ENCODE assay signal across 8 mouse cellular contexts in genomic region chr14:8044330-8044729, GRCm38 (mm10). TPM values are rescaled to one million over a fixed set of nuclear protein-coding genes. Genes with fewer than 3 reads are reported as not detected.
DNase-seq lines count a peak whose midpoint lies in the region; ATAC-seq and TF ChIP-seq lines count a peak whose summit lies in the region.

No protein-coding gene starts in this region.

- no peak overlapping the region for H3K27ac ChIP-seq in forebrain, postnatal 0 days (ENCODE audit: low read depth, low read length)
- no peak overlapping the region for H3K27ac ChIP-seq in forebrain, embryonic 16.5 days (ENCODE audit: low read length)
- H3K27ac ChIP-seq in lung, embryonic 14.5 days (ENCODE audit: low read depth) = no peak overlapping the region
- H3K27ac ChIP-seq in forebrain, embryonic 15.5 days (replicated peaks) = no peak overlapping the region

- H3K27me3 ChIP-seq in forebrain, postnatal 0 days (ENCODE audit: insufficient read depth, low read length) = no peaks in the 10 kb centered on the region
- H3K27me3 ChIP-seq in forebrain, embryonic 16.5 days (replicated peaks; ENCODE audit: control insufficient read depth, insufficient read depth, low read length) = no peaks in the 10 kb centered on the region
- H3K27me3 ChIP-seq in lung, embryonic 14.5 days (ENCODE audit: insufficient read depth, low read length) = no peaks in the 10 kb centered on the region
- H3K27me3 ChIP-seq in forebrain, embryonic 15.5 days = no peaks in the 10 kb centered on the region

- H3K4me3 ChIP-seq in forebrain, postnatal 0 days (ENCODE audit: low read depth, low read length) = no peak overlapping the region
- H3K4me3 ChIP-seq in forebrain, embryonic 16.5 days (replicated peaks; ENCODE audit: low read length) = no peak overlapping the region
- no peak overlapping the region for H3K4me3 ChIP-seq in lung, embryonic 14.5 days (ENCODE audit: low read depth, low read length)
- H3K4me3 ChIP-seq in lung, adult 2 months (replicated peaks; ENCODE audit: extremely low read depth, low read depth, low read length) = no peak overlapping the region
- no peak overlapping the region for H3K4me3 ChIP-seq in forebrain, embryonic 15.5 days

- peak; percentile 67 for DNase-seq in forebrain, postnatal 0 days
- DNase-seq in lung, embryonic 14.5 days = peak; percentile 71
- DNase-seq in lung, adult 2 months = no peak
- peak; percentile 84 for DNase-seq in R1 (ENCODE audit: low read depth, low spot score)
- DNase-seq in frontal cortex, postnatal 14 days (ENCODE audit: low spot score in 2 of 2) = no peak

- H3K9me3 ChIP-seq in forebrain, postnatal 0 days (ENCODE audit: low read length) = no peaks in the 10 kb centered on the region
- no peaks in the 10 kb centered on the region for H3K9me3 ChIP-seq in forebrain, embryonic 16.5 days (ENCODE audit: control insufficient read depth, low read length)
- H3K9me3 ChIP-seq in lung, embryonic 14.5 days (ENCODE audit: low read depth, low read length) = no peaks in the 10 kb centered on the region
- H3K9me3 ChIP-seq in forebrain, embryonic 15.5 days = no peaks in the 10 kb centered on the region

- peaks cover 50% of the 10 kb centered on the region for H3K36me3 ChIP-seq in forebrain, postnatal 0 days (ENCODE audit: insufficient read depth)
- H3K36me3 ChIP-seq in forebrain, embryonic 16.5 days (ENCODE audit: control insufficient read depth, insufficient read depth) = peaks cover 13% of the 10 kb centered on the region
- 0 out of 2 replicates have a peak, but pooled peaks cover under 1% of the 10 kb centered on the region for H3K36me3 ChIP-seq in lung, embryonic 14.5 days (ENCODE audit: insufficient read depth)
- peaks cover 17% of the 10 kb centered on the region for H3K36me3 ChIP-seq in forebrain, embryonic 15.5 days

- no peak overlapping the region for H3K9ac ChIP-seq in forebrain, postnatal 0 days
- H3K9ac ChIP-seq in forebrain, embryonic 16.5 days (replicated peaks; ENCODE audit: low read depth, low read length) = no peak overlapping the region
- no peak overlapping the region for H3K9ac ChIP-seq in lung, embryonic 14.5 days
- no peak overlapping the region for H3K9ac ChIP-seq in forebrain, embryonic 15.5 days (replicated peaks)

- peak; percentile 65 for TF ChIP-seq CTCF in forebrain, postnatal 0 days (IDR thresholded peaks at IDR 0.05; ENCODE audit: low read depth)
- peak; percentile 52 for TF ChIP-seq CTCF in lung, embryonic 14.5 days (IDR thresholded peaks at IDR 0.05; ENCODE audit: low read depth)
- TF ChIP-seq CTCF in lung, adult 2 months (IDR thresholded peaks at IDR 0.05; ENCODE audit: insufficient read depth, low read length) = no peak

- TF ChIP-seq POLR2A in lung, adult 2 months (IDR thresholded peaks at IDR 0.05; ENCODE audit: borderline replicate concordance, extremely low read depth, low read depth, low read length) = no peak

- H3K4me1 ChIP-seq in forebrain, postnatal 0 days (ENCODE audit: insufficient read depth) = no peaks in the 10 kb centered on the region
- no peaks in the 10 kb centered on the region for H3K4me1 ChIP-seq in forebrain, embryonic 16.5 days (replicated peaks; ENCODE audit: control insufficient read depth, insufficient read depth, low read length)
- no peaks in the 10 kb centered on the region for H3K4me1 ChIP-seq in lung, embryonic 14.5 days (ENCODE audit: insufficient read depth)
- H3K4me1 ChIP-seq in lung, adult 2 months (ENCODE audit: control insufficient read depth, insufficient read depth, low read length) = no peaks in the 10 kb centered on the region
- no peaks in the 10 kb centered on the region for H3K4me1 ChIP-seq in forebrain, embryonic 15.5 days

- WGBS in forebrain, postnatal 0 days = 68% methylated on average over 8 of the region's 8 CpGs
- WGBS in forebrain, embryonic 16.5 days = 69% methylated on average over 8 of the region's 8 CpGs
- WGBS in lung, embryonic 14.5 days = 63% methylated on average over 8 of the region's 8 CpGs
- 66% methylated on average over 8 of the region's 8 CpGs for WGBS in lung, adult 2 months
- WGBS in forebrain, embryonic 15.5 days = 71% methylated on average over 8 of the region's 8 CpGs

- no peak for ATAC-seq in forebrain, postnatal 0 days
- no peak for ATAC-seq in forebrain, embryonic 16.5 days
- ATAC-seq in lung, embryonic 14.5 days (ENCODE audit: insufficient read depth) = no peak
- ATAC-seq in granulocyte monocyte progenitor cell, adult 5-6 weeks (replicated peaks; ENCODE audit: poor library complexity, severe bottlenecking) = peak; percentile 77
- no peak for ATAC-seq in forebrain, embryonic 15.5 days (replicated peaks)

- no peak overlapping the region for H3K4me2 ChIP-seq in forebrain, postnatal 0 days (ENCODE audit: low read depth)
- H3K4me2 ChIP-seq in forebrain, embryonic 16.5 days (ENCODE audit: low read length) = no peak overlapping the region
- no peak overlapping the region for H3K4me2 ChIP-seq in lung, embryonic 14.5 days
- H3K4me2 ChIP-seq in forebrain, embryonic 15.5 days (replicated peaks) = no peak overlapping the region

RNA-seq across cellular contexts. Expression of gene Rpp14, which starts 35.8 kb away (rescaled TPM):
- total RNA-seq in forebrain, postnatal 0 days (2014; rRNA removed) = 40.5 and 47.7 TPM in 2 replicates
- 37.3 and 43.8 TPM in 2 replicates for polyA plus RNA-seq in forebrain, postnatal 0 days (2015; fragmentation: Nextera tagmentation; extraction: Ambion mirVana)
- polyA plus RNA-seq in forebrain, embryonic 16.5 days (2015; fragmentation: Nextera tagmentation; extraction: Ambion mirVana) = 59.5 and 70.2 TPM in 2 replicates
- 51.4 and 60.1 TPM in 2 replicates for polyA plus RNA-seq in lung, embryonic 14.5 days (2014; fragmentation: Nextera tagmentation; extraction: Ambion mirVana)
- polyA plus RNA-seq in lung, adult 2 months (2012; rRNA removed) = 6.1 and 8.2 TPM in 2 replicates
- 35.5 and 43.7 TPM in 2 replicates for total RNA-seq in granulocyte monocyte progenitor cell, adult 5-6 weeks (2014; fragmentation: Nextera tagmentation)
- 62.6 and 72.8 TPM in 2 replicates for total RNA-seq in granulocyte monocyte progenitor cell, adult 5-6 weeks (2017)
- 50.1 and 59.7 TPM in 2 replicates for polyA plus RNA-seq in forebrain, embryonic 15.5 days (2015; fragmentation: Nextera tagmentation; extraction: Ambion mirVana)

RNA-seq across cellular contexts. Expression of gene Abhd6, which starts 41.6 kb away (rescaled TPM):
- 8.0 and 11.2 TPM in 2 replicates for total RNA-seq in forebrain, postnatal 0 days (2014; rRNA removed)
- polyA plus RNA-seq in forebrain, postnatal 0 days (2015; fragmentation: Nextera tagmentation; extraction: Ambion mirVana) = 28.5 and 36.2 TPM in 2 replicates
- polyA plus RNA-seq in forebrain, embryonic 16.5 days (2015; fragmentation: Nextera tagmentation; extraction: Ambion mirVana) = 35.9 and 36.7 TPM in 2 replicates
- polyA plus RNA-seq in lung, embryonic 14.5 days (2014; fragmentation: Nextera tagmentation; extraction: Ambion mirVana) = 14.8 and 15.1 TPM in 2 replicates
- polyA plus RNA-seq in lung, adult 2 months (2012; rRNA removed) = 7.6 and 13.2 TPM in 2 replicates
- total RNA-seq in granulocyte monocyte progenitor cell, adult 5-6 weeks (2014; fragmentation: Nextera tagmentation) = not detected in 2 replicates
- total RNA-seq in granulocyte monocyte progenitor cell, adult 5-6 weeks (2017) = 1.5 TPM in 1 of 2 replicates, not detected in the other
- polyA plus RNA-seq in forebrain, embryonic 15.5 days (2015; fragmentation: Nextera tagmentation; extraction: Ambion mirVana) = 33.0 and 33.6 TPM in 2 replicates

RNA-seq across cellular contexts. Expression of gene Dnase1l3, which starts 50.0 kb away (rescaled TPM):
- total RNA-seq in forebrain, postnatal 0 days (2014; rRNA removed) = not detected in 2 replicates
- polyA plus RNA-seq in forebrain, postnatal 0 days (2015; fragmentation: Nextera tagmentation; extraction: Ambion mirVana) = 0.05 and 0.10 TPM in 2 replicates
- 0.06 and 0.10 TPM in 2 replicates for polyA plus RNA-seq in forebrain, embryonic 16.5 days (2015; fragmentation: Nextera tagmentation; extraction: Ambion mirVana)
- polyA plus RNA-seq in lung, embryonic 14.5 days (2014; fragmentation: Nextera tagmentation; extraction: Ambion mirVana) = 0.05 TPM in 1 of 2 replicates, not detected in the other
- 1.5 and 1.9 TPM in 2 replicates for polyA plus RNA-seq in lung, adult 2 months (2012; rRNA removed)
- 0.15 TPM in 1 of 2 replicates, not detected in the other for total RNA-seq in granulocyte monocyte progenitor cell, adult 5-6 weeks (2014; fragmentation: Nextera tagmentation)
- not detected in 2 replicates for total RNA-seq in granulocyte monocyte progenitor cell, adult 5-6 weeks (2017)
- polyA plus RNA-seq in forebrain, embryonic 15.5 days (2015; fragmentation: Nextera tagmentation; extraction: Ambion mirVana) = 0.09 TPM in 2 replicates

RNA-seq across cellular contexts. Expression of gene Pxk, which starts 53.7 kb away (rescaled TPM):
- 34.0 and 36.0 TPM in 2 replicates for total RNA-seq in forebrain, postnatal 0 days (2014; rRNA removed)
- polyA plus RNA-seq in forebrain, postnatal 0 days (2015; fragmentation: Nextera tagmentation; extraction: Ambion mirVana) = 38.6 and 45.1 TPM in 2 replicates
- 51.2 and 63.0 TPM in 2 replicates for polyA plus RNA-seq in forebrain, embryonic 16.5 days (2015; fragmentation: Nextera tagmentation; extraction: Ambion mirVana)
- polyA plus RNA-seq in lung, embryonic 14.5 days (2014; fragmentation: Nextera tagmentation; extraction: Ambion mirVana) = 31.2 and 33.3 TPM in 2 replicates
- polyA plus RNA-seq in lung, adult 2 months (2012; rRNA removed) = 25.5 and 28.3 TPM in 2 replicates
- total RNA-seq in granulocyte monocyte progenitor cell, adult 5-6 weeks (2014; fragmentation: Nextera tagmentation) = 34.1 and 40.7 TPM in 2 replicates
- total RNA-seq in granulocyte monocyte progenitor cell, adult 5-6 weeks (2017) = 25.6 and 30.0 TPM in 2 replicates
- 48.8 and 51.8 TPM in 2 replicates for polyA plus RNA-seq in forebrain, embryonic 15.5 days (2015; fragmentation: Nextera tagmentation; extraction: Ambion mirVana)

Comparison
In these comparisons a context has a peak if more than half of its experiments do, and no peak if none do; other contexts are left out.
1. DNase-seq: peak in forebrain, postnatal 0 days (single experiment), lung, embryonic 14.5 days (single experiment) and R1 (single experiment); none in lung, adult 2 months (single experiment) and frontal cortex, postnatal 14 days (0 of 2).